8 mouse cellular contexts compared by ENCODE assay signal in the genomic region with DNA sequence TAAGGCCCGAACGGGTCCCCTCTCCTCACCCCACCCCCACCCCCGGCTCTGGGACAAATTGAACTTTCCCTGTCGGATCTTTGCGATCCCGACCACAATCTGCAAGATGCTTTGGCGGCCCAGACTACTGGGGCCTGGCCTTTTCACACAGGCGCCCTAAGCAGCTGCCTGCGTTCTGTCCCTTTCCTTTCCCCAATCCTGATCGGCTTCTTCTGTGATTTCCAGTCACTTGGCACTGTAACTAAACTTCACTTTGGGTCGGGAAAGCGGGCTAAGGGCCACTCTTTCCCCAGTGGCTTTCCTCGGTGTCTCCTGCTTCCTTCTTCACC. TPM values are rescaled to one million over a fixed set of nuclear protein-coding genes. Genes with fewer than 3 reads are reported as not detected.
DNase-seq lines count a peak whose midpoint lies in the region; ATAC-seq and TF ChIP-seq lines count a peak whose summit lies in the region.

No protein-coding gene starts in this region.

- 0% methylated on average over 13 of the region's 13 CpGs for WGBS in kidney, postnatal 0 days
- WGBS in hindbrain, embryonic 13.5 days = 0% methylated on average over 13 of the region's 13 CpGs
- under 1% methylated on average over 13 of the region's 13 CpGs for WGBS in midbrain, embryonic 13.5 days

- H3K4me1 ChIP-seq in kidney, postnatal 0 days (replicated peaks; ENCODE audit: insufficient read depth, low read length) = peaks cover 22% of the 10 kb centered on the region; the same call in 1 of the 2 replicates
- peaks cover 14% of the 10 kb centered on the region for H3K4me1 ChIP-seq in brown adipose tissue, adult 24 weeks (ENCODE audit: control insufficient read depth, insufficient read depth, insufficient read length, low read length)
- H3K4me1 ChIP-seq in hindbrain, embryonic 13.5 days (replicated peaks) = peaks cover 53% of the 10 kb centered on the region
- peaks cover 55% of the 10 kb centered on the region for H3K4me1 ChIP-seq in midbrain, embryonic 13.5 days (replicated peaks)

- H3K27me3 ChIP-seq in kidney, postnatal 0 days (ENCODE audit: insufficient read depth, low read length) = no peaks in the 10 kb centered on the region
- 0 out of 2 replicates have a peak, but pooled peaks cover 6% of the 10 kb centered on the region for H3K27me3 ChIP-seq in hindbrain, embryonic 13.5 days
- no peaks in the 10 kb centered on the region for H3K27me3 ChIP-seq in midbrain, embryonic 13.5 days

- H3K4me2 ChIP-seq in kidney, postnatal 0 days (ENCODE audit: low read length) = peak overlapping the region; percentile 65
- peak overlapping the region; percentile 98 for H3K4me2 ChIP-seq in hindbrain, embryonic 13.5 days
- peak overlapping the region; percentile 96 for H3K4me2 ChIP-seq in midbrain, embryonic 13.5 days (replicated peaks)

- H3K9ac ChIP-seq in kidney, postnatal 0 days (ENCODE audit: low read depth, low read length) = peak overlapping the region; percentile 72
- peak overlapping the region; percentile 85 for H3K9ac ChIP-seq in hindbrain, embryonic 13.5 days
- H3K9ac ChIP-seq in midbrain, embryonic 13.5 days (replicated peaks) = peak overlapping the region; percentile 67

- H3K27ac ChIP-seq in kidney, postnatal 0 days = peak overlapping the region; percentile 92
- H3K27ac ChIP-seq in brown adipose tissue, adult 24 weeks (replicated peaks; ENCODE audit: low read depth, low read length) = peak overlapping the region; percentile 97
- H3K27ac ChIP-seq in hindbrain, embryonic 13.5 days = peak overlapping the region; percentile 88
- H3K27ac ChIP-seq in midbrain, embryonic 13.5 days = peak overlapping the region; percentile 88

- TF ChIP-seq CTCF in kidney, postnatal 0 days (IDR thresholded peaks at IDR 0.05; ENCODE audit: low read depth) = no peak

- H3K4me3 ChIP-seq in kidney, postnatal 0 days (replicated peaks; ENCODE audit: low read depth, low read length) = peak overlapping the region; percentile 75
- peak overlapping the region; percentile 92 for H3K4me3 ChIP-seq in brown adipose tissue, adult 24 weeks (ENCODE audit: insufficient read depth, low read depth, low read length)
- H3K4me3 ChIP-seq in hindbrain, embryonic 13.5 days = peak overlapping the region; percentile 73
- peak overlapping the region; percentile 71 for H3K4me3 ChIP-seq in midbrain, embryonic 13.5 days (replicated peaks)

- H3K36me3 ChIP-seq in kidney, postnatal 0 days (ENCODE audit: insufficient read depth, low read length) = peaks cover 8% of the 10 kb centered on the region; the same call in 1 of the 2 replicates
- peaks cover 4% of the 10 kb centered on the region; the same call in 1 of the 2 replicates for H3K36me3 ChIP-seq in hindbrain, embryonic 13.5 days
- H3K36me3 ChIP-seq in midbrain, embryonic 13.5 days = peaks cover 4% of the 10 kb centered on the region; the same call in 1 of the 2 replicates

- no peak for ATAC-seq in kidney, postnatal 0 days (replicated peaks; ENCODE audit: low FRiP score, low read depth)
- peak; percentile 14; the same call in 1 of the 2 replicates for ATAC-seq in hindbrain, embryonic 13.5 days (ENCODE audit: low FRiP score)
- ATAC-seq in midbrain, embryonic 13.5 days = no peak

- H3K9me3 ChIP-seq in kidney, postnatal 0 days (replicated peaks; ENCODE audit: low read length) = no peaks in the 10 kb centered on the region
- no peaks in the 10 kb centered on the region for H3K9me3 ChIP-seq in hindbrain, embryonic 13.5 days
- no peaks in the 10 kb centered on the region for H3K9me3 ChIP-seq in midbrain, embryonic 13.5 days

- DNase-seq in kidney, postnatal 0 days (ENCODE audit: low spot score) = no peak
- DNase-seq in kidney, adult 11 months = no peak
- DNase-seq in layer of hippocampus, postnatal 14 days (ENCODE audit: low spot score in 2 of 2) = no peak
- DNase-seq in right cerebral cortex, postnatal 36 days (ENCODE audit: low spot score in 2 of 2) = no peak
- DNase-seq in adrenal gland, adult 8-10 months = no peak

RNA-seq across cellular contexts. Expression of a gene that starts 17.5 kb away (rescaled TPM):
- 14.7 and 15.7 TPM in 2 replicates for polyA plus RNA-seq in kidney, postnatal 0 days (2015; fragmentation: Nextera tagmentation; extraction: Ambion mirVana)
- 8.6 and 11.0 TPM in 2 replicates for polyA plus RNA-seq in brown adipose tissue, adult 24 weeks (2012; ENCODE audit: insufficient read depth, insufficient read length, missing spikeins)
- polyA plus RNA-seq in hindbrain, embryonic 13.5 days (2015; fragmentation: Nextera tagmentation; extraction: Ambion mirVana) = 33.9 and 34.2 TPM in 2 replicates
- 31.9 and 32.4 TPM in 2 replicates for polyA plus RNA-seq in midbrain, embryonic 13.5 days (2015; fragmentation: Nextera tagmentation; extraction: Ambion mirVana)
- 10 to 100 TPM; 17.7 to 21.0 TPM for total RNA-seq in layer of hippocampus, postnatal 14 days (2021)
- total RNA-seq in adrenal gland, adult 8-10 months (2022) = 10 to 100 TPM; 17.0 to 18.6 (median 17.9) TPM

RNA-seq across cellular contexts. Expression of a gene that starts 17.6 kb away (rescaled TPM):
- polyA plus RNA-seq in kidney, postnatal 0 days (2015; fragmentation: Nextera tagmentation; extraction: Ambion mirVana) = 37.6 and 37.9 TPM in 2 replicates
- 10.7 and 18.0 TPM in 2 replicates for polyA plus RNA-seq in brown adipose tissue, adult 24 weeks (2012; ENCODE audit: insufficient read depth, insufficient read length, missing spikeins)
- polyA plus RNA-seq in hindbrain, embryonic 13.5 days (2015; fragmentation: Nextera tagmentation; extraction: Ambion mirVana) = 42.5 and 44.8 TPM in 2 replicates
- polyA plus RNA-seq in midbrain, embryonic 13.5 days (2015; fragmentation: Nextera tagmentation; extraction: Ambion mirVana) = 43.8 and 44.3 TPM in 2 replicates
- 10 to 100 TPM; 26.3 to 32.3 TPM for total RNA-seq in layer of hippocampus, postnatal 14 days (2021)
- total RNA-seq in adrenal gland, adult 8-10 months (2022) = 10 to 100 TPM; 42.6 to 53.7 (median 48.3) TPM

RNA-seq across cellular contexts. Expression of a gene that starts 17.6 kb away (rescaled TPM):
- polyA plus RNA-seq in kidney, postnatal 0 days (2015; fragmentation: Nextera tagmentation; extraction: Ambion mirVana) = 1.5 and 1.8 TPM in 2 replicates
- polyA plus RNA-seq in brown adipose tissue, adult 24 weeks (2012; ENCODE audit: insufficient read depth, insufficient read length, missing spikeins) = 1.2 and 5.0 TPM in 2 replicates
- polyA plus RNA-seq in hindbrain, embryonic 13.5 days (2015; fragmentation: Nextera tagmentation; extraction: Ambion mirVana) = 2.1 and 2.7 TPM in 2 replicates
- polyA plus RNA-seq in midbrain, embryonic 13.5 days (2015; fragmentation: Nextera tagmentation; extraction: Ambion mirVana) = 2.4 and 3.7 TPM in 2 replicates
- total RNA-seq in layer of hippocampus, postnatal 14 days (2021) = 1 to 10 TPM; 6.1 to 6.6 TPM
- 1 to 10 TPM; 3.5 to 6.0 (median 5.1) TPM for total RNA-seq in adrenal gland, adult 8-10 months (2022)

RNA-seq across cellular contexts. Expression of a gene that starts 36.7 kb away (rescaled TPM):
- 2.9 and 4.1 TPM in 2 replicates for polyA plus RNA-seq in kidney, postnatal 0 days (2015; fragmentation: Nextera tagmentation; extraction: Ambion mirVana)
- 2.1 and 3.3 TPM in 2 replicates for polyA plus RNA-seq in brown adipose tissue, adult 24 weeks (2012; ENCODE audit: insufficient read depth, insufficient read length, missing spikeins)
- polyA plus RNA-seq in hindbrain, embryonic 13.5 days (2015; fragmentation: Nextera tagmentation; extraction: Ambion mirVana) = 8.6 and 9.1 TPM in 2 replicates
- 10.0 and 10.8 TPM in 2 replicates for polyA plus RNA-seq in midbrain, embryonic 13.5 days (2015; fragmentation: Nextera tagmentation; extraction: Ambion mirVana)
- total RNA-seq in layer of hippocampus, postnatal 14 days (2021) = 10 to 100 TPM; 12.2 to 13.1 TPM
- 10 to 100 TPM in 1 of 4 experiments, 1 to 10 TPM in 3; 4.1 to 11.1 (median 6.8) TPM for total RNA-seq in adrenal gland, adult 8-10 months (2022)
